ENCODE assay signal across 7 mouse cellular contexts in the genomic region with DNA sequence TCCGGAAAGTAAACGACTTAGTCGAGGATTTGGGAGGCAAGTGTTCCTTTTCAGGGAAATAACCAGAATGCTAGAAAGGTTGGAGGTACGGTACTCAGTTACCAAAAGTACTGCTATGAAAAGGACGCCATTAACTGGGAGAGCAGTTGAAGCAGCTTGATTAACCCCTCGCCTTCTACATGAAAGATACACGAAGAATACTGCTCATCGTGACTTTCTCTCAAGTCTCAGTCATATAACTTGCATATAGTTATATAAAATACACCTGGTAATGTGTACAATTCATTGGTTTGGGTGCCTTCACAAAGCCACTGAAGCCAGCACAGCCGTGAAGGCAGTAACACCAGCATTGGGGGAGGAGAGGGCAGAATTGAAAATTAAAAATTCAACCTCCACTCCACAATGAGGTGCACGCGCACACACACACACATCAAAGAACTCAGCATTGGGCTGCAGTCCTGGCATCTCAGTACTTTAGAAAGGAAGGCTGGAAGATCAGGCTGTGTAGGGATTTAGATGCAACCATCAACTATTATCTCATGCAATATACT. TPM values are rescaled to one million over a fixed set of nuclear protein-coding genes. Genes with fewer than 3 reads are reported as not detected.
DNase-seq lines count a peak whose midpoint lies in the region; ATAC-seq lines count a peak whose summit lies in the region.

No protein-coding gene starts in this region.

- peaks cover 31% of the 10 kb centered on the region for H3K36me3 ChIP-seq in lung, embryonic 16.5 days (ENCODE audit: control insufficient read depth, insufficient read depth, low read length)
- H3K36me3 ChIP-seq in intestine, embryonic 14.5 days (ENCODE audit: control insufficient read depth, insufficient read depth, low read length): peaks cover 63% of the 10 kb centered on the region
- peaks cover 30% of the 10 kb centered on the region for H3K36me3 ChIP-seq in neural tube, embryonic 14.5 days (ENCODE audit: control insufficient read depth, insufficient read depth, low read length)

- no peaks in the 10 kb centered on the region for H3K27me3 ChIP-seq in lung, embryonic 16.5 days (ENCODE audit: control insufficient read depth, insufficient read depth, low read depth, low read length)
- no peaks in the 10 kb centered on the region for H3K27me3 ChIP-seq in intestine, embryonic 14.5 days (replicated peaks; ENCODE audit: control insufficient read depth, insufficient read depth, low read length)
- H3K27me3 ChIP-seq in neural tube, embryonic 14.5 days (ENCODE audit: control insufficient read depth, insufficient read depth, low read length): no peaks in the 10 kb centered on the region

- 29% methylated on average over 11 of the region's 11 CpGs for WGBS in lung, embryonic 16.5 days
- WGBS in intestine, embryonic 14.5 days: 31% methylated on average over 11 of the region's 11 CpGs
- 34% methylated on average over 11 of the region's 11 CpGs for whole genome bisulfite sequencing in neural tube, embryonic 14.5 days

- H3K4me3 ChIP-seq in lung, embryonic 16.5 days (ENCODE audit: low read length): peak overlapping the region; percentile 86
- peak overlapping the region; percentile 88 for H3K4me3 ChIP-seq in intestine, embryonic 14.5 days (ENCODE audit: low read depth, low read length)
- peak overlapping the region; percentile 81 for H3K4me3 ChIP-seq in neural tube, embryonic 14.5 days (ENCODE audit: low read depth, low read length)

- H3K9ac ChIP-seq in lung, embryonic 16.5 days (ENCODE audit: low read length): peak overlapping the region; percentile 80
- peak overlapping the region; percentile 75 for H3K9ac ChIP-seq in intestine, embryonic 14.5 days (ENCODE audit: low read length)
- H3K9ac ChIP-seq in neural tube, embryonic 14.5 days (replicated peaks; ENCODE audit: low read depth, low read length): peak overlapping the region; percentile 46; the same call in 1 of the 2 replicates

- 0 out of 2 replicates have a peak, but pooled peaks cover 5% of the 10 kb centered on the region for H3K4me1 ChIP-seq in lung, embryonic 16.5 days (replicated peaks; ENCODE audit: control insufficient read depth, insufficient read depth, low read length)
- no peaks in the 10 kb centered on the region; the same call in 1 of the 2 replicates for H3K4me1 ChIP-seq in intestine, embryonic 14.5 days (replicated peaks; ENCODE audit: control insufficient read depth, insufficient read depth, low read length)
- 0 out of 2 replicates have a peak, but pooled peaks cover 2% of the 10 kb centered on the region for H3K4me1 ChIP-seq in neural tube, embryonic 14.5 days (ENCODE audit: control insufficient read depth, insufficient read depth, low read length)

- H3K9me3 ChIP-seq in lung, embryonic 16.5 days (ENCODE audit: control insufficient read depth, low read length): no peaks in the 10 kb centered on the region
- no peaks in the 10 kb centered on the region for H3K9me3 ChIP-seq in intestine, embryonic 14.5 days (ENCODE audit: control insufficient read depth, low read length)
- H3K9me3 ChIP-seq in neural tube, embryonic 14.5 days (ENCODE audit: control insufficient read depth, low read length): no peaks in the 10 kb centered on the region

- no peak for DNase-seq in lung, postnatal 10 days
- DNase-seq in intestine, embryonic 14.5 days (ENCODE audit: low spot score): no peak
- DNase-seq in adrenal gland, postnatal 4 days (ENCODE audit: low spot score in 2 of 2): no peak
- DNase-seq in cerebellum, postnatal 10 days: no peak

- H3K27ac ChIP-seq in lung, embryonic 16.5 days (ENCODE audit: low read length): peak overlapping the region; percentile 70
- peak overlapping the region; percentile 73 for H3K27ac ChIP-seq in intestine, embryonic 14.5 days (ENCODE audit: low read depth)
- H3K27ac ChIP-seq in neural tube, embryonic 14.5 days (ENCODE audit: low read depth, low read length): peak overlapping the region; percentile 83

- peak overlapping the region; percentile 80 for H3K4me2 ChIP-seq in lung, embryonic 16.5 days (ENCODE audit: low read depth, low read length)
- peak overlapping the region; percentile 86 for H3K4me2 ChIP-seq in intestine, embryonic 14.5 days (ENCODE audit: low read length)
- H3K4me2 ChIP-seq in neural tube, embryonic 14.5 days (ENCODE audit: low read depth, low read length): peak overlapping the region; percentile 73

- peak; percentile 39 for ATAC-seq in lung, embryonic 16.5 days (ENCODE audit: low read depth)
- ATAC-seq in erythroblast, adult 5-6 weeks (replicated peaks; ENCODE audit: low FRiP score, poor library complexity, severe bottlenecking): peak; percentile 38
- peak; percentile 28; the same call in 1 of the 2 replicates for ATAC-seq in intestine, embryonic 14.5 days (replicated peaks; ENCODE audit: low FRiP score, low TSS enrichment, low read depth)
- peak; percentile 55 for ATAC-seq in neural tube, embryonic 14.5 days (ENCODE audit: low read depth)

RNA-seq across cellular contexts. Expression of gene Rpf2, which starts 0.4 kb away (rescaled TPM):
- polyA plus RNA-seq in lung, embryonic 16.5 days (2015; fragmentation: Nextera tagmentation; extraction: Ambion mirVana): 50.6 and 52.4 TPM in 2 replicates
- total RNA-seq in erythroblast, adult 5-6 weeks (2015; ENCODE audit: low replicate concordance): 24.6 and 26.8 TPM in 2 replicates
- total RNA-seq in erythroblast, adult 5-6 weeks (2017; ENCODE audit: low replicate concordance): 24.8 and 31.6 TPM in 2 replicates
- 77.7 and 77.9 TPM in 2 replicates for polyA plus RNA-seq in intestine, embryonic 14.5 days (2014; fragmentation: Nextera tagmentation; extraction: Ambion mirVana)
- 71.8 and 81.9 TPM in 2 replicates for polyA plus RNA-seq in neural tube, embryonic 14.5 days (2014; fragmentation: Nextera tagmentation; extraction: Ambion mirVana)
- 10 to 100 TPM; 23.3 to 26.4 TPM for total RNA-seq in adrenal gland, postnatal 4 days (2021)

RNA-seq across cellular contexts. Expression of gene Gtf3c6, which starts 10.7 kb away (rescaled TPM):
- polyA plus RNA-seq in lung, embryonic 16.5 days (2015; fragmentation: Nextera tagmentation; extraction: Ambion mirVana): 77.4 and 82.7 TPM in 2 replicates
- total RNA-seq in erythroblast, adult 5-6 weeks (2015; ENCODE audit: low replicate concordance): 14.4 and 28.6 TPM in 2 replicates
- total RNA-seq in erythroblast, adult 5-6 weeks (2017; ENCODE audit: low replicate concordance): 16.7 and 28.5 TPM in 2 replicates
- polyA plus RNA-seq in intestine, embryonic 14.5 days (2014; fragmentation: Nextera tagmentation; extraction: Ambion mirVana): 106 and 110 TPM in 2 replicates
- polyA plus RNA-seq in neural tube, embryonic 14.5 days (2014; fragmentation: Nextera tagmentation; extraction: Ambion mirVana): 84.6 and 93.4 TPM in 2 replicates
- 10 to 100 TPM; 42.6 to 46.6 TPM for total RNA-seq in adrenal gland, postnatal 4 days (2021)

RNA-seq across cellular contexts. Expression of gene Amd1, which starts 54.7 kb away (rescaled TPM):
- 49.0 and 53.2 TPM in 2 replicates for polyA plus RNA-seq in lung, embryonic 16.5 days (2015; fragmentation: Nextera tagmentation; extraction: Ambion mirVana)
- 49.9 and 70.3 TPM in 2 replicates for total RNA-seq in erythroblast, adult 5-6 weeks (2015; ENCODE audit: low replicate concordance)
- total RNA-seq in erythroblast, adult 5-6 weeks (2017; ENCODE audit: low replicate concordance): 60.2 and 63.1 TPM in 2 replicates
- polyA plus RNA-seq in intestine, embryonic 14.5 days (2014; fragmentation: Nextera tagmentation; extraction: Ambion mirVana): 77.6 and 90.5 TPM in 2 replicates
- polyA plus RNA-seq in neural tube, embryonic 14.5 days (2014; fragmentation: Nextera tagmentation; extraction: Ambion mirVana): 49.9 and 53.3 TPM in 2 replicates
- 10 to 100 TPM; 42.2 to 43.5 TPM for total RNA-seq in adrenal gland, postnatal 4 days (2021)
